Mouse (Mus musculus) megakaryocyte progenitor cell, adult 5-6 weeks (primary cell): Measurements from ENCODE around the gene Kazn. TPM values are rescaled to one million over a fixed set of nuclear protein-coding genes. Genes with fewer than 3 reads are reported as not detected.

Experiments
- ATAC-seq: replicated peaks from 2 replicates; pipeline ENCODE4 v1.8.0; 2016; ENCODE audit warnings: mild to moderate bottlenecking, moderate TSS enrichment, inconsistent platforms; ENCODE audit not compliant: poor library complexity
- total RNA-seq, 2 experiments: library from RNA; stranded (forward) in 1 of 2; stranded (reverse) in 1 of 2; fragments of 157-497, 149-512 nt in 1 of 2; fragments of 200-1000 nt in 1 of 2; gene quantifications; 2 replicates each; pipeline versions ENCODE4 v1.2.3 to v1.2.4; 2015 to 2017

The Kazn gene
- total RNA-seq, 2 experiments from 2014 or later = 0.96 to 1.6 TPM

GRCm38 (mm10) chr4:142081631-142082283, 157.4 kb downstream of the Kazn start:
- peak; percentile 37 for ATAC-seq

- ATAC-seq = no peak
Observed at GRCm38 (mm10) chr4:142080901-142081630, 158.1 kb downstream of the Kazn start.

DNA sequence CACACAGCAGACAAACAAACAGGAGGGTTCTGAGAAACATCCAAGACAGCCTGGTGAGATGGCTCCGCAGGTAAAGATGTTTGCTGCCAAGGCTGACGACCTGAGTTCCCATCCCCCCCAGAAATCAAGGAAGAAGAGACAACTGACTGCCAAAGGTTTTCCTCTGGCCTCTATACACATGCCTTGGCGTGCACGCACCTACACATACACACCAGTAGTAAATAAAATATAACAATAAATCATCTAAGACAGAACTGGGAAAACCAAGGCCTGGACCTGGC, 158.8 kb downstream of the Kazn start:
- no peak for ATAC-seq

DNA sequence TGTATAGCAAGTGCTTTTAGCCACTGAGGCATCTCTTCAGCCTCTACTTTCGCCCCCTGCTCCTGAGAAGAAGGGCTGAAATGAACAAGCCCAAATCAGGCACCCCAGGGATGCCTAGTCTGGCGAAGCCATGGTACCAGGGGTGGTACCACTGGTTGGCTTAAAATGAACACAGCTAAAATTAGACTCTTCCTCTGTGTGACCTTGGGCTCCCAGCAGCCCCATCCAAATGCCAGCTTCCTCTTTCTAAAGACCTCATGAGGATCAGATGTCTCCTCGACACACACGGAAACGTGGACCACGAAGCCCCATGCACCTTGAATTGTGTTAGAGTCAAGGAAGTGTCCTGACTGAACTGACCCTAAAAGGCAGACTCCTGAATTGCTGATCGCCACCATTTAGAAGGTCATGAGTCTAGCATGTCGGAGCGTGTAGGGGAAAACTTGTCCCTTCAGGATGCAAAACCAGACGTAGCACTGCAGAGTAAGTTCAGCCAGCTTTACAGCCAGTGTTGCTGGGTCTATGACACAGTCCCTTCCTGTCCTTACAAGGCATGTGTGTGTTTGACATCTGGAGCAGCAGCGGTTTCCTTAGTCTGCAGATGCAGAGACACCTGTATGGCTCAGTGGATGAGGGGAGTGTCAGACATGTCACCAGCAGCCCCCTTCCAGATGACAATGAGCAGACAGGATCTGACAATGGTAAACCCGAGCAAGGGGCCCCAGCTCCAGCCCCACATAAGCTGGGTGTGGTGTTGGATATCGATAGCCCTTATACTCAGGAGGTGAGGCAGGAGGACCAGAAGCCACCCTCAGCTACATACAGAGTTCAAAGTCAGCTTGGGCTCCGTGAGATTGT, 159.3 kb downstream of the Kazn start:
- peak; percentile 26 for ATAC-seq

DNA sequence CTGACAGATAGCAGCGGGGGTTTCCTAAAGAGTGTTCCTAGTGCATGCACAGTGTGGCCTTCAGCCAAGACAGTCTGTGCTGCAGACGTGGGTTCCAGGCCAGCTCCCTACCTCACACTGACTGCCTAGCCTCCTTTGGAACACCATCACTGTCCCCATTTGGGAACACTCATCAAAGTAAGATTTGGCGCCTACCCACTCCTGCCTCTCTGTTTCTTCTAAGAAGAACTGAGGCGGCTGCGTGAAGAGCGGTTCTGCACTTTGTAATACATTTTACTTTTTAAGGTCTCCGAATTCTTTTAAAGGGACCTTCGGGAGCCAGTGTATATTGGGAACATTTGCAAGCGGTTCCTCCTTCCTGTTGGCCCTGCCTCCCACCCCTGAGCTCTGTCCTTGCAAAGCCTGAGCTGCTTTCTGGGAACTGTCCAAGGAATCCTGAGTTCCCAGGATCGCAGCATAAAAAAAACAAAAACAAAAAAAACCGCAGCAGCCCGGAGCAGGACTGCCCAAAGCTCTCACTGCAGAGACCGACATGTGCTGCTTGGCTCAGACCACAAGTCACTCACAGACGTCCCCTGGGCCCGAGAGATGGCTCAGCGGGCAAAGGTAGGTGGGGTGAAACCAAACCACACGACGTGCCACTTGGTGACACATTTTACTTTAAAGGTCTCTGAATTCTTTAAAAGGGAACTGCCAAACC, 161.5 kb downstream of the Kazn start:
- peak; percentile 56 for ATAC-seq

GRCm38 (mm10) chr4:142076883-142077282, 162.3 kb downstream of the Kazn start:
- ATAC-seq = no peak

DNA sequence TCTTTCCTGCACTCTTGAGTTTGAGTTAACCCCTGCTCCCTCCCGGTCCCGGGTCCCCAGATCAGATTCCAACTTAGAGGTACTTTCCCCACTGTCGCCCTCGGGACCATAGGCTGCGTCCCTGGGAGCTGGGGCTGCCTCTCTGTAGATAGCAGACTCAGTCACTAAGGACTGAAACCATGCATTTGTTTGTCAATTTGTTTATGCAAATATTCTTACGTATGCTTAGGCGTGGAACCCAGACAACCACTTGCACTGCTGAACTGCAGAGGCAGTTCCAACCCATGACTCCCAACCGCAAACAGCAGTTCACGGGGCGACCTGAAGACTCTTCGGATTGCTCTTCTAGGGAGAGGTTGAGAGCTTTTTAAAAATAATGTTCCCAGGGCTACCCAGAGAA, 163.3 kb downstream of the Kazn start:
- no peak for ATAC-seq

DNA sequence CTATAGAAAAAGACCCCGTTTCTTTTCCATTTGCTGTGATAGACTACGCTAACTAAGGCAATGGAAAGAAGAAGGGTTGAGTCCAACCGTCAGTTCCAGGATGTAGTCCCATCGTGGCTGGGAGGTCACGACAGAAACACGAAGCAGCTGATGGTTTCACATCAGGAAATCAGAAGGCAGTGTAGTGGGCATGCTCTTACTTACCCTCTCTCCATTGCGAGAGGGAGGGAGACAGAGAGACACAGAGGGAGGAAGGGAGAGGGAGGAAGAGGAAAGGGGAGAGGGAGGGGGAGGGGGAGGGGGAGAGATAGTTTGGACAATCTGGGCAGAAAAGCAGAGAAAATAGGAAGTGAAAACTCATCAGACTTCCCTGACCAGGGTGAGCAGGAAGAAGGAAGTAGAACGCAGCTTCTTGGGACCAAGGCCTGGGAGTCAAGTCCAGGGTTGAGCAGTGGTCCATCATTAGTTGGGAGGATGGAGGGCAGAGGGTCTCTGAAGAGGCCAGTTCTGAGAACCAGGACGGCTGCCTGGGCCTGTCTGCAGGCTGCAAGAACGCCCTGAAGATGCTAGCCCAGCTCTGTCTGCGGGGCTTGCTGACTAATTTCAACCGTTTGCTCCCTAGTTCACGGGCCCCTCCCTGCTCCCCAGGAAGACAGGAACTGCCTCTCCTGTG, 165.0 kb downstream of the Kazn start:
- peak; percentile 63 for ATAC-seq

- no peak for ATAC-seq
Observed at GRCm38 (mm10) chr4:142071243-142071991, 167.8 kb downstream of the Kazn start.

GRCm38 (mm10) chr4:142070840-142071239, 168.4 kb downstream of the Kazn start:
- ATAC-seq = peak; percentile 19; the same call in 1 of the 2 replicates

DNA sequence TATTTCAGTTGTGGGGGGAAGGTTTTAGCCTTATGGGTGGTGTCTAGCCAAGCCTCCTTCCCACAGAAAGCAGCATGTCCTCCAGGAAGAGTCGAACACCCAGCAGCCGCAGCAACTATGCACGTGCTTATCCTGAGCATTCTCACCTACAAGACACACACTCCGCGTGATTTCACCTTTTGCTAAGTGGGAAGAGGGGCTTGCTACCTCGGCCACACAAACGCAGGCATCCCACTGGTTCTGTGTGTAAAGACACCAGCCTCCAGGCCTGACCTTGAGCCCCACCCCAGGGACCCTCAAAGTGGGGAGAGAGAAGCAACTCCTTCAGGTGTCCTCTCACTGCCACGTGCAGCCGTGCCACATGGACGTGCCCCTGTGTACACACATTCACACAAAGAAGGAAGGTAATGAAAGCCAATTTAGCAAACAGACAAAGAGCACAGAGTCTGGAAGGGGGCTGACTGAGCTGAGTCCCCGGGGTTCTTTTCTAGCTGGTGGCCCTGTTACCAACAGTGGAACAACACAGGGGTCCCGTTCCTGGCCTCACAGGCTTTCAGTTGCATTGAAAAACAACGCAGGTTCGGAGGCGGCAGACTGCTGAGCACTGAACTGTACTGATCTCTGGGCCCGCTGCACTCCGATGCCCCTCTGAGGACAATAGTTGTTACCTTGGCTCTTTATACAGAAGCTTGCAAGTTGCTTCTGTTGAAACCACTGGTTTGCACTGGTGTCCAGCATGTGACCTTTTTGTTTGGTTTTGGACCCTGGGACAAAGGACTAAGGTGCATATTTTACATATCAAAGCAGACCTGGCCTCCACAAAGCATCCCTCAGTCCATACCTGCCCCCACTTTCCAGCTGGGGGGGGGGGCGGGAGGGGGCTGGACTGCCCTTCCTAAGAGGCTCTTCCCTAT, 170.0 kb downstream of the Kazn start:
- no peak for ATAC-seq

- no peak for ATAC-seq
Observed at GRCm38 (mm10) chr4:142066576-142066975, 172.6 kb downstream of the Kazn start.

GRCm38 (mm10) chr4:142065835-142066234, 173.4 kb downstream of the Kazn start:
- ATAC-seq = peak; percentile 61

DNA sequence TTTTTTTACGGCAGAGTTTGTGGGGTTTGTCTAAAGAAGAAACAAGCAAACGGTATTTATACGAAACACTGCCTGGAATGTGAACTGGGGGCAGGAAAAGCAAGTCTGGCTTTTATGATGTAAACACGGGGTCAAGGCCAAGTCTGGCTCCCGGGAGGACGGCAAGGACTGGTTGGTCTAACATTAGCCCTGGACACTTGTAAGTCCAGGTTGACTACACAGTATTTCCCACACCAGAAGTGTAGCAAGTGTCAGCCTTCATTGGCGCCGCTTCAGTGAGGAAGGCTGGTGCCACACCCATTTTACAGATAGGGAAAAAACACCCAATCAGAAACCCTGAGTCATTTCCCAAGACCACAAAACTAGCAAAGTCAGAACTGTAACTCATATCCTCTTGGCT, 173.9 kb downstream of the Kazn start:
- ATAC-seq = peak; percentile 30

DNA sequence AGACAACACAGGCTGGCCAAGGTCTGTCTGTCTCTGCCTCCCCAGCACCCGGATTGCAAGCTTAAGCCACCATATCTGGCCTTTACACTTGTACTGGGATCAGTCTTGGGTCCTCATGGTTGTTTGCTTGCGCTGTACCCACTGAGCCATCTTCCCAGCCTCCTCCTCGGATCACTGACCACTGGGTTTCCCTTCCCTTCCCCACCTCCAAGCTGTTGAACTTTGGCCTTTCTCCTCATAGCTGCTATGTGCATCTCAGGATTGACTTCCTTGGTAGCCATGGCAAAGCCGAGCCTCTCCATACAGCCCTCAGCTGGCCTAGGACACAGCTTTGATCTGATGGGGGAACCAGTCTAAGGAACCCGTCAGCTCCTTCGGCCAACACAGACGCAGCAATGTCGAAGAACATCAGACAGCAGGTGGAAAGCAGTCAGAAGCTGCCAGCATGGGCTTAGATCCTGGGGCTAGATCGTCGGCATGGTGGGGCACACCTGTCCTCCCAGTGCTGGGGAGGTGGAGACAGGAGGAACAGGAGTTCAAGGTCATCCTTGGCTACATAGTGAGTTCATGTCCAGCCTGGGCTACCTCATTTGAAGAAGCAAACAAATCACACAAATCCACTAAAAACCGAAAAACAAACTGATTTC, 174.5 kb downstream of the Kazn start:
- no peak for ATAC-seq

- ATAC-seq = no peak; the same call in 1 of the 2 replicates
Observed at GRCm38 (mm10) chr4:142063057-142063534, 176.1 kb downstream of the Kazn start.

GRCm38 (mm10) chr4:142061485-142062240, 177.5 kb downstream of the Kazn start:
- ATAC-seq = no peak
